Mouse (Mus musculus) small intestine, adult 2 months (tissue): Measurements from ENCODE around the gene Cckar.

Experiments used
- CTCF ChIP-seq: fragments of 200-500 bp; IDR thresholded peaks from 2 replicates; pipeline ENCODE4 v1.5.1; 2012; ENCODE audit warnings: low read depth, mild to moderate bottlenecking, control low read depth, inconsistent platforms, low read length, moderate library complexity, mixed read lengths; ENCODE audit not compliant: insufficient replicate concordance, insufficient read length; ENCODE audit errors: extremely low read depth
- POLR2A ChIP-seq: fragments of 200-500 bp; IDR thresholded peaks from 2 replicates; pipeline ENCODE4 v1.6.1; 2012; ENCODE audit warnings: low read depth, mild to moderate bottlenecking, control low read depth, inconsistent platforms, low read length, moderate library complexity

GRCm38 (mm10) chr5:53691577-53691976 lies 15.9 kb downstream of the Cckar start:
- TF ChIP-seq POLR2A = no peak
- TF ChIP-seq CTCF = no peak
